Mouse (Mus musculus) hindbrain, embryonic 12.5 days (tissue): ENCODE measurements around the gene Zfp839. TPM values are rescaled to one million over a fixed set of nuclear protein-coding genes. Genes with fewer than 3 reads are reported as not detected.

ENCODE experiments used
- ATAC-seq: fragments of 200-750 bp; cut with Nextera tagmentation; 2 replicates; pipeline ENCODE4 v1.8.0; 2017; ENCODE audit warnings: moderate TSS enrichment; ENCODE audit not compliant: low FRiP score
- H3K27ac ChIP-seq: fragments of 300-500 bp; sonication (generic); 2 replicates; pipeline ENCODE4 v1.5.1; 2016; ENCODE audit warnings: mild to moderate bottlenecking
- H3K27me3 ChIP-seq: fragments of 300-500 bp; sonication (generic); 2 replicates; pipeline ENCODE4 v1.6.1; 2016; ENCODE audit warnings: mild to moderate bottlenecking
- H3K36me3 ChIP-seq: fragments of 300-500 bp; sonication (generic); 2 replicates; pipeline ENCODE4 v1.6.1; 2016; ENCODE audit warnings: mild to moderate bottlenecking
- H3K4me1 ChIP-seq: fragments of 300-500 bp; sonication (generic); 2 replicates; pipeline ENCODE4 v1.6.1; 2016
- H3K4me2 ChIP-seq: fragments of 300-500 bp; sonication (generic); replicated peaks from 2 replicates; pipeline ENCODE4 v1.6.1; 2016; ENCODE audit warnings: mild to moderate bottlenecking
- H3K4me3 ChIP-seq: fragments of 300-500 bp; sonication (generic); 2 replicates; pipeline ENCODE4 v1.5.1; 2016; ENCODE audit warnings: mild to moderate bottlenecking
- H3K9ac ChIP-seq: fragments of 300-500 bp; sonication (generic); 2 replicates; pipeline ENCODE4 v1.6.1; 2016; ENCODE audit warnings: mild to moderate bottlenecking, moderate library complexity
- H3K9me3 ChIP-seq: fragments of 300-500 bp; sonication (generic); replicated peaks from 2 replicates; pipeline ENCODE4 v1.6.1; 2016; ENCODE audit warnings: mild to moderate bottlenecking
- WGBS: fragments of 180-500 bp; shearing (Covaris S2); methylation state at CpG from one replicate; pipeline ENCODE4 v1.1.7; 2016; 5-methylcytosine and 5-hydroxymethylcytosine counted together
- polyA plus RNA-seq: library from polyadenylated mRNA; unstranded; fragments of >200 nt; fragmentation: Nextera tagmentation; extraction: Ambion mirVana; gene quantifications from 2 replicates; pipeline ENCODE4 v1.2.1, GENCODE M21; 2016

The Zfp839 gene
- polyA plus RNA-seq, 1 experiment from 2014 or later, result 6.9 TPM

GRCm38 (mm10) chr12:110821787-110822186 is 28.3 kb upstream of the Zfp839 start:
- Histone ChIP-seq H3K36me3 (peaks cover 1% of the 10 kb centered on the region; the same call in 1 of the 2 replicates), H3K9ac (no peak overlapping the region), H3K4me3 (no peak overlapping the region), H3K27ac (no peak overlapping the region), H3K4me1 (no peaks in the 10 kb centered on the region), H3K4me2 (no peak overlapping the region), H3K27me3 (no peaks in the 10 kb centered on the region), H3K9me3 (no peaks in the 10 kb centered on the region)
- WGBS, result 85% methylated on average over 2 of the region's 2 CpGs
- no peak for ATAC-seq

- 91% methylated on average over 7 of the region's 7 CpGs for WGBS
- no peak for ATAC-seq
Measured at GRCm38 (mm10) chr12:110822366-110822765, 27.7 kb upstream of the Zfp839 start.

GRCm38 (mm10) chr12:110828908-110829307 is 21.1 kb upstream of the Zfp839 start:
- H3K4me1 ChIP-seq, result no peaks in the 10 kb centered on the region
- H3K9me3 ChIP-seq, result no peaks in the 10 kb centered on the region
- no peak for ATAC-seq
- no peak overlapping the region for H3K27ac ChIP-seq
- H3K4me2 ChIP-seq, result no peak overlapping the region
- H3K4me3 ChIP-seq, result no peak overlapping the region
- no peaks in the 10 kb centered on the region for H3K27me3 ChIP-seq
- H3K9ac ChIP-seq, result no peak overlapping the region
- H3K36me3 ChIP-seq, result peaks cover 5% of the 10 kb centered on the region
- 93% methylated on average over 4 of the region's 4 CpGs for WGBS

More at GRCm38 (mm10) chr12:110822366-110822765, 27.7 kb upstream of the Zfp839 start:
- Histone ChIP-seq H3K27ac (no peak overlapping the region), H3K9ac (no peak overlapping the region), H3K36me3 (peaks cover 5% of the 10 kb centered on the region), H3K4me3 (no peak overlapping the region), H3K9me3 (no peaks in the 10 kb centered on the region), H3K27me3 (no peaks in the 10 kb centered on the region), H3K4me2 (no peak overlapping the region), H3K4me1 (no peaks in the 10 kb centered on the region)

- no peak overlapping the region for H3K4me2 ChIP-seq
- peaks cover 5% of the 10 kb centered on the region for H3K36me3 ChIP-seq
- no peaks in the 10 kb centered on the region for H3K4me1 ChIP-seq
- ATAC-seq, result no peak
- no peak overlapping the region for H3K9ac ChIP-seq
- H3K27me3 ChIP-seq, result no peaks in the 10 kb centered on the region
- H3K9me3 ChIP-seq, result no peaks in the 10 kb centered on the region
- H3K27ac ChIP-seq, result no peak overlapping the region
- H3K4me3 ChIP-seq, result no peak overlapping the region
- 89% methylated on average over 10 of the region's 11 CpGs for WGBS
Measured at GRCm38 (mm10) chr12:110830293-110831024, 19.6 kb upstream of the Zfp839 start.

- no peak overlapping the region for H3K4me2 ChIP-seq
- peaks cover 16% of the 10 kb centered on the region for H3K4me1 ChIP-seq
- no peak for ATAC-seq
- no peak overlapping the region for H3K27ac ChIP-seq
- 98% methylated on average over 3 of the region's 3 CpGs for WGBS
- H3K27me3 ChIP-seq, result no peaks in the 10 kb centered on the region
- no peaks in the 10 kb centered on the region for H3K36me3 ChIP-seq
- no peaks in the 10 kb centered on the region for H3K9me3 ChIP-seq
- no peak overlapping the region for H3K4me3 ChIP-seq
- H3K9ac ChIP-seq, result no peak overlapping the region
Measured at GRCm38 (mm10) chr12:110835182-110835581, 14.9 kb upstream of the Zfp839 start.

GRCm38 (mm10) chr12:110836729-110837128 is 13.3 kb upstream of the Zfp839 start:
- Histone ChIP-seq H3K27me3 (no peaks in the 10 kb centered on the region), H3K4me2 (peak overlapping the region; percentile 17), H3K36me3 (no peaks in the 10 kb centered on the region), H3K9ac (0 out of 2 replicates have a peak overlapping the region, but pooled peaks have one; percentile 44), H3K4me1 (peaks cover 17% of the 10 kb centered on the region), H3K4me3 (no peak overlapping the region), H3K9me3 (no peaks in the 10 kb centered on the region), H3K27ac (peak overlapping the region; percentile 79)
- peak; percentile 18; the same call in 1 of the 2 replicates for ATAC-seq
- WGBS, result 40% methylated on average over 6 of the region's 6 CpGs

- 0 out of 2 replicates have a peak overlapping the region, but pooled peaks have one; percentile 44 for H3K9ac ChIP-seq
- H3K27me3 ChIP-seq, result no peaks in the 10 kb centered on the region
- peak overlapping the region; percentile 79 for H3K27ac ChIP-seq
- no peaks in the 10 kb centered on the region for H3K9me3 ChIP-seq
- H3K4me3 ChIP-seq, result no peak overlapping the region
- H3K4me2 ChIP-seq, result peak overlapping the region; percentile 17
- peaks cover 17% of the 10 kb centered on the region for H3K4me1 ChIP-seq
- no peaks in the 10 kb centered on the region for H3K36me3 ChIP-seq
- WGBS, result 32% methylated on average over 5 of the region's 5 CpGs
- ATAC-seq, result peak; percentile 64
Measured at GRCm38 (mm10) chr12:110837192-110837841, 12.7 kb upstream of the Zfp839 start.

- Histone ChIP-seq H3K27me3 (no peaks in the 10 kb centered on the region; the same call in 1 of the 2 replicates), H3K4me2 (no peak overlapping the region), H3K9ac (no peak overlapping the region), H3K27ac (0 out of 2 replicates have a peak overlapping the region, but pooled peaks have one; percentile 79), H3K4me1 (peaks cover 17% of the 10 kb centered on the region), H3K36me3 (no peaks in the 10 kb centered on the region), H3K4me3 (no peak overlapping the region), H3K9me3 (no peaks in the 10 kb centered on the region)
- 84% methylated on average over 8 of the region's 8 CpGs for WGBS
- no peak for ATAC-seq
Measured at GRCm38 (mm10) chr12:110837850-110838249, 12.2 kb upstream of the Zfp839 start.

GRCm38 (mm10) chr12:110840348-110841198 is 9.5 kb upstream of the Zfp839 start, which contains the start of gene Mok:
Gene Mok, minus strand, starts transcription at chr12:110840939.
- H3K4me2 ChIP-seq, result peak within 1 kb of the TSS; percentile 69
- H3K4me3 ChIP-seq, result peak within 1 kb of the TSS; percentile 74
- H3K9ac ChIP-seq, result peak within 1 kb of the TSS; percentile 71
- H3K9me3 ChIP-seq, result no peaks in the 10 kb centered on the region
- H3K4me1 ChIP-seq, result peaks cover 17% of the 10 kb centered on the region
- peak; percentile 84 for ATAC-seq
- no peaks in the 10 kb centered on the region for H3K36me3 ChIP-seq
- peak within 1 kb of the TSS; percentile 70; the same call in 1 of the 2 replicates for H3K27ac ChIP-seq
- WGBS, result under 1% methylated on average over 71 of the region's 71 CpGs
- H3K27me3 ChIP-seq, result peaks cover 12% of the 10 kb centered on the region

- no peak for ATAC-seq
- H3K4me1 ChIP-seq, result peaks cover 14% of the 10 kb centered on the region
- WGBS, result 67% methylated on average over 5 of the region's 5 CpGs
Measured at GRCm38 (mm10) chr12:110841731-110842493, 8.1 kb upstream of the Zfp839 start.

More at GRCm38 (mm10) chr12:110841731-110842493, 8.1 kb upstream of the Zfp839 start:
- peaks cover 24% of the 10 kb centered on the region for H3K27me3 ChIP-seq
- no peak overlapping the region for H3K27ac ChIP-seq
- no peak overlapping the region for H3K4me2 ChIP-seq
- H3K36me3 ChIP-seq, result no peaks in the 10 kb centered on the region
- no peaks in the 10 kb centered on the region for H3K9me3 ChIP-seq
- no peak overlapping the region for H3K9ac ChIP-seq
- H3K4me3 ChIP-seq, result no peak overlapping the region
